Comparison of ENCODE assay signal across 14 mouse cellular contexts in genomic region chr7:80146077-80146476, GRCm38 (mm10). TPM values are rescaled to one million over a fixed set of nuclear protein-coding genes. Genes with fewer than 3 reads are reported as not detected.
DNase-seq lines count a peak whose midpoint lies in the region; ATAC-seq lines count a peak whose summit lies in the region.
"Had no signal": no experiment of that assay in that cellular context is flagged by ENCODE, and none has a peak within 500 bp of the region (broad histone marks: within the 10 kb centered on the region; RNA-seq: fewer than 3 reads in every experiment).

No protein-coding gene starts in this region.

- 12% methylated on average over 8 of the region's 8 CpGs for WGBS in liver, embryonic 15.5 days (ENCODE audit: insufficient replicate concordance)
- WGBS in stomach, embryonic 15.5 days = 72% methylated on average over 8 of the region's 8 CpGs
- 91% methylated on average over 8 of the region's 8 CpGs for WGBS in forebrain, embryonic 15.5 days
- WGBS in midbrain, embryonic 11.5 days = 95% methylated on average over 8 of the region's 8 CpGs

- peak overlapping the region; percentile 44; the same call in 1 of the 2 replicates for H3K9ac ChIP-seq in liver, embryonic 15.5 days
- H3K9ac ChIP-seq in stomach, embryonic 15.5 days = no peak overlapping the region
- no peak overlapping the region for H3K9ac ChIP-seq in forebrain, embryonic 15.5 days (replicated peaks)
- H3K9ac ChIP-seq in midbrain, embryonic 11.5 days (ENCODE audit: low read length) = no peak overlapping the region
- H3K9ac ChIP-seq: heart, embryonic 13.5 days; limb, embryonic 13.5 days; midbrain, embryonic 12.5 days; neural tube, embryonic 12.5 days had no signal

- no peaks in the 10 kb centered on the region for H3K9me3 ChIP-seq in megakaryocyte, embryonic 14.5 days
- no peaks in the 10 kb centered on the region for H3K9me3 ChIP-seq in erythroblast, embryonic 14.5 days (ENCODE audit: control insufficient read depth, low read length)
- H3K9me3 ChIP-seq in liver, embryonic 15.5 days (replicated peaks) = no peaks in the 10 kb centered on the region
- H3K9me3 ChIP-seq in stomach, embryonic 15.5 days = no peaks in the 10 kb centered on the region
- H3K9me3 ChIP-seq in forebrain, embryonic 15.5 days = no peaks in the 10 kb centered on the region
- H3K9me3 ChIP-seq in midbrain, embryonic 11.5 days (ENCODE audit: control insufficient read depth, low read length) = no peaks in the 10 kb centered on the region
- H3K9me3 ChIP-seq: heart, embryonic 13.5 days; limb, embryonic 13.5 days; midbrain, embryonic 12.5 days; neural tube, embryonic 12.5 days had no signal

- H3K4me1 ChIP-seq in megakaryocyte, embryonic 14.5 days = peaks cover 57% of the 10 kb centered on the region
- peaks cover 78% of the 10 kb centered on the region for H3K4me1 ChIP-seq in erythroblast, embryonic 14.5 days (ENCODE audit: control insufficient read depth)
- peaks cover 70% of the 10 kb centered on the region for H3K4me1 ChIP-seq in liver, embryonic 15.5 days (replicated peaks)
- H3K4me1 ChIP-seq in stomach, embryonic 15.5 days = peaks cover 17% of the 10 kb centered on the region
- H3K4me1 ChIP-seq in forebrain, embryonic 15.5 days = peaks cover 28% of the 10 kb centered on the region
- H3K4me1 ChIP-seq in midbrain, embryonic 11.5 days (ENCODE audit: control insufficient read depth, insufficient read depth, low read length) = peaks cover under 1% of the 10 kb centered on the region; the same call in 1 of the 2 replicates

- H3K4me2 ChIP-seq in liver, embryonic 15.5 days = peak overlapping the region; percentile 47
- H3K4me2 ChIP-seq in stomach, embryonic 15.5 days = no peak overlapping the region
- H3K4me2 ChIP-seq in forebrain, embryonic 15.5 days (replicated peaks) = no peak overlapping the region
- H3K4me2 ChIP-seq in midbrain, embryonic 11.5 days = no peak overlapping the region
- H3K4me2 ChIP-seq: heart, embryonic 13.5 days; limb, embryonic 13.5 days; midbrain, embryonic 12.5 days; neural tube, embryonic 12.5 days had no signal

- H3K4me3 ChIP-seq in megakaryocyte, embryonic 14.5 days (replicated peaks) = peak overlapping the region; percentile 26
- peak overlapping the region; percentile 57 for H3K4me3 ChIP-seq in erythroblast, embryonic 14.5 days (replicated peaks)
- H3K4me3 ChIP-seq in liver, embryonic 15.5 days (replicated peaks) = peak overlapping the region; percentile 13
- H3K4me3 ChIP-seq in stomach, embryonic 15.5 days (replicated peaks) = no peak overlapping the region
- H3K4me3 ChIP-seq in forebrain, embryonic 15.5 days = no peak overlapping the region
- no peak overlapping the region for H3K4me3 ChIP-seq in midbrain, embryonic 11.5 days (ENCODE audit: low read depth, low read length)
- H3K4me3 ChIP-seq: heart, embryonic 13.5 days; limb, embryonic 13.5 days; midbrain, embryonic 12.5 days; neural tube, embryonic 12.5 days had no signal

- H3K36me3 ChIP-seq in megakaryocyte, embryonic 14.5 days (replicated peaks; ENCODE audit: low read length) = no peaks in the 10 kb centered on the region
- no peaks in the 10 kb centered on the region for H3K36me3 ChIP-seq in erythroblast, embryonic 14.5 days (ENCODE audit: control insufficient read depth)
- no peaks in the 10 kb centered on the region for H3K36me3 ChIP-seq in liver, embryonic 15.5 days (replicated peaks)
- no peaks in the 10 kb centered on the region for H3K36me3 ChIP-seq in stomach, embryonic 15.5 days
- H3K36me3 ChIP-seq in forebrain, embryonic 15.5 days = no peaks in the 10 kb centered on the region
- H3K36me3 ChIP-seq in midbrain, embryonic 11.5 days (ENCODE audit: control insufficient read depth, insufficient read depth, low read length) = no peaks in the 10 kb centered on the region
- H3K36me3 ChIP-seq: heart, embryonic 13.5 days; limb, embryonic 13.5 days; midbrain, embryonic 12.5 days; neural tube, embryonic 12.5 days had no signal

- peak overlapping the region; percentile 94 for H3K27ac ChIP-seq in liver, embryonic 15.5 days (replicated peaks)
- H3K27ac ChIP-seq in stomach, embryonic 15.5 days = no peak overlapping the region
- no peak overlapping the region for H3K27ac ChIP-seq in forebrain, embryonic 15.5 days (replicated peaks)
- no peak overlapping the region for H3K27ac ChIP-seq in midbrain, embryonic 11.5 days (ENCODE audit: low read depth, low read length)
- H3K27ac ChIP-seq: heart, embryonic 13.5 days; limb, embryonic 13.5 days; midbrain, embryonic 12.5 days; neural tube, embryonic 12.5 days had no signal

- ATAC-seq in megakaryocyte, adult 5-6 weeks (ENCODE audit: poor library complexity, severe bottlenecking) = no peak
- peak; percentile 92 for ATAC-seq in liver, embryonic 15.5 days (ENCODE audit: insufficient read depth)
- ATAC-seq in stomach, embryonic 15.5 days (ENCODE audit: insufficient read depth, low FRiP score, low read depth) = peak; percentile 82; the same call in 1 of the 2 replicates
- ATAC-seq in forebrain, embryonic 15.5 days (replicated peaks) = no peak
- ATAC-seq in cerebellum, adult (ENCODE audit: insufficient number of reproducible peaks, low FRiP score, low TSS enrichment) = no peak
- no peak for ATAC-seq in midbrain, embryonic 11.5 days (ENCODE audit: low FRiP score)

- H3K27me3 ChIP-seq in megakaryocyte, embryonic 14.5 days (replicated peaks) = no peaks in the 10 kb centered on the region
- no peaks in the 10 kb centered on the region for H3K27me3 ChIP-seq in erythroblast, embryonic 14.5 days (ENCODE audit: control insufficient read depth)
- H3K27me3 ChIP-seq in liver, embryonic 15.5 days = no peaks in the 10 kb centered on the region
- no peaks in the 10 kb centered on the region for H3K27me3 ChIP-seq in stomach, embryonic 15.5 days (replicated peaks)
- H3K27me3 ChIP-seq in forebrain, embryonic 15.5 days = no peaks in the 10 kb centered on the region
- no peaks in the 10 kb centered on the region for H3K27me3 ChIP-seq in midbrain, embryonic 11.5 days (ENCODE audit: control insufficient read depth, insufficient read depth, low read length)
- H3K27me3 ChIP-seq: heart, embryonic 13.5 days; limb, embryonic 13.5 days; midbrain, embryonic 12.5 days; neural tube, embryonic 12.5 days had no signal

- no peak for DNase-seq in midbrain, embryonic 11.5 days (ENCODE audit: low spot score, missing footprints)
- DNase-seq: cerebellum, adult 11 months; kidney, adult 18-20 months had no signal

RNA-seq across cellular contexts. Expression of gene Idh2, which starts 30.9 kb away (rescaled TPM):
- polyA plus RNA-seq in megakaryocyte, embryonic 14.5 days (2012; ENCODE audit: insufficient read depth, low replicate concordance) = 14.1 and 79.2 TPM in 2 replicates
- 74.9 and 77.7 TPM in 2 replicates for total RNA-seq in megakaryocyte, adult 5-6 weeks (2015)
- total RNA-seq in megakaryocyte, adult 5-6 weeks (2017) = 85.5 and 90.4 TPM in 2 replicates
- 3.8 and 4.1 TPM in 2 replicates for polyA plus RNA-seq in erythroblast, embryonic 14.5 days (2012)
- 175 and 206 TPM in 2 replicates for polyA plus RNA-seq in liver, embryonic 15.5 days (2015; fragmentation: Nextera tagmentation; extraction: Ambion mirVana)
- polyA plus RNA-seq in stomach, embryonic 15.5 days (2015; fragmentation: Nextera tagmentation; extraction: Ambion mirVana) = 595 and 631 TPM in 2 replicates
- polyA plus RNA-seq in forebrain, embryonic 15.5 days (2015; fragmentation: Nextera tagmentation; extraction: Ambion mirVana) = 299 and 300 TPM in 2 replicates
- 349 and 357 TPM in 2 replicates for polyA plus RNA-seq in midbrain, embryonic 11.5 days (2014; fragmentation: Nextera tagmentation; extraction: Ambion mirVana)

RNA-seq across cellular contexts. Expression of gene Sema4b, which starts 40.6 kb away (rescaled TPM):
- polyA plus RNA-seq in megakaryocyte, embryonic 14.5 days (2012; ENCODE audit: insufficient read depth, low replicate concordance) = 30.8 and 31.0 TPM in 2 replicates
- total RNA-seq in megakaryocyte, adult 5-6 weeks (2015) = 10.1 and 13.7 TPM in 2 replicates
- 10.5 and 11.1 TPM in 2 replicates for total RNA-seq in megakaryocyte, adult 5-6 weeks (2017)
- polyA plus RNA-seq in erythroblast, embryonic 14.5 days (2012) = 3.1 and 3.2 TPM in 2 replicates
- polyA plus RNA-seq in liver, embryonic 15.5 days (2015; fragmentation: Nextera tagmentation; extraction: Ambion mirVana) = 15.2 and 15.5 TPM in 2 replicates
- polyA plus RNA-seq in stomach, embryonic 15.5 days (2015; fragmentation: Nextera tagmentation; extraction: Ambion mirVana) = 22.1 and 23.8 TPM in 2 replicates
- polyA plus RNA-seq in forebrain, embryonic 15.5 days (2015; fragmentation: Nextera tagmentation; extraction: Ambion mirVana) = 22.7 and 24.7 TPM in 2 replicates
- 9.6 and 10.5 TPM in 2 replicates for polyA plus RNA-seq in midbrain, embryonic 11.5 days (2014; fragmentation: Nextera tagmentation; extraction: Ambion mirVana)

Comparison
In these comparisons a context has a peak if more than half of its experiments do, and no peak if none do; other contexts are left out.
1. H3K4me3 ChIP-seq: peak in megakaryocyte, embryonic 14.5 days (single experiment), erythroblast, embryonic 14.5 days (single experiment) and liver, embryonic 15.5 days (single experiment); none in stomach, embryonic 15.5 days (single experiment), forebrain, embryonic 15.5 days (single experiment) and midbrain, embryonic 11.5 days (single experiment).
2. ATAC-seq: peak in liver, embryonic 15.5 days (single experiment) and stomach, embryonic 15.5 days (single experiment); none in megakaryocyte, adult 5-6 weeks (single experiment), forebrain, embryonic 15.5 days (single experiment), cerebellum, adult (single experiment) and midbrain, embryonic 11.5 days (single experiment).